Mouse (Mus musculus) intestine, embryonic 15.5 days (tissue): ENCODE measurements around the gene Lag3. TPM values are rescaled to one million over a fixed set of nuclear protein-coding genes. Genes with fewer than 3 reads are reported as not detected.
A peak's percentile ranks its signal among the peaks of the same experiment; 100 is the strongest.

Experiments
- ATAC-seq: fragments of 200-750 bp; cut with Nextera tagmentation; 2 replicates; pipeline ENCODE4 v1.8.0; 2017; ENCODE audit warnings: moderate TSS enrichment, moderate library complexity
- H3K27ac ChIP-seq: fragments of 300-500 bp; sonication (generic); 2 replicates; pipeline ENCODE4 v1.5.1; 2015; ENCODE audit warnings: mild to moderate bottlenecking, inconsistent platforms
- H3K27me3 ChIP-seq: fragments of 300-500 bp; sonication (generic); replicated peaks from 2 replicates; pipeline ENCODE4 v1.6.1; 2015; ENCODE audit warnings: inconsistent platforms
- H3K36me3 ChIP-seq: fragments of 300-500 bp; sonication (generic); 2 replicates; pipeline ENCODE4 v1.6.1; 2015; ENCODE audit warnings: inconsistent platforms
- H3K4me1 ChIP-seq: fragments of 300-500 bp; sonication (generic); replicated peaks from 2 replicates; pipeline ENCODE4 v1.6.1; 2015; ENCODE audit warnings: inconsistent platforms
- H3K4me2 ChIP-seq: fragments of 300-500 bp; sonication (generic); replicated peaks from 2 replicates; pipeline ENCODE4 v1.6.1; 2015; ENCODE audit warnings: mild to moderate bottlenecking, inconsistent platforms
- H3K4me3 ChIP-seq: fragments of 300-500 bp; sonication (generic); replicated peaks from 2 replicates; pipeline ENCODE4 v1.5.1; 2015; ENCODE audit warnings: inconsistent platforms
- H3K9ac ChIP-seq: fragments of 300-500 bp; sonication (generic); 2 replicates; pipeline ENCODE4 v1.6.1; 2015; ENCODE audit warnings: inconsistent platforms
- H3K9me3 ChIP-seq: fragments of 300-500 bp; sonication (generic); 2 replicates; pipeline ENCODE4 v1.6.1; 2016; ENCODE audit warnings: inconsistent platforms
- WGBS: fragments of 180-500 bp; shearing (Covaris S2); methylation state at CpG from one replicate; pipeline ENCODE4 v1.1.7; 2015; 5-methylcytosine and 5-hydroxymethylcytosine counted together
- polyA plus RNA-seq: library from polyadenylated mRNA; unstranded; fragments of >200 nt; fragmentation: Nextera tagmentation; extraction: Ambion mirVana; gene quantifications from 2 replicates; pipeline ENCODE4 v1.2.1, GENCODE M21; 2015

The Lag3 gene
- polyA plus RNA-seq, 1 experiment from 2014 or later = 2.2 TPM

GRCm38 (mm10) chr6:124918331-124918690, 6.8 kb upstream of the Lag3 start:
- peak overlapping the region; percentile 99 for H3K27ac ChIP-seq
- peak; percentile 0; the same call in 1 of the 2 replicates for ATAC-seq
- H3K9ac ChIP-seq = peak overlapping the region; percentile 99
- H3K36me3 ChIP-seq = peaks cover 13% of the 10 kb centered on the region
- peak overlapping the region; percentile 97 for H3K4me3 ChIP-seq
- H3K27me3 ChIP-seq = no peaks in the 10 kb centered on the region
- no peaks in the 10 kb centered on the region for H3K9me3 ChIP-seq
- H3K4me2 ChIP-seq = peak overlapping the region; percentile 89
- WGBS = 9% methylated on average over 7 of the region's 7 CpGs
- peaks cover 53% of the 10 kb centered on the region for H3K4me1 ChIP-seq

DNA sequence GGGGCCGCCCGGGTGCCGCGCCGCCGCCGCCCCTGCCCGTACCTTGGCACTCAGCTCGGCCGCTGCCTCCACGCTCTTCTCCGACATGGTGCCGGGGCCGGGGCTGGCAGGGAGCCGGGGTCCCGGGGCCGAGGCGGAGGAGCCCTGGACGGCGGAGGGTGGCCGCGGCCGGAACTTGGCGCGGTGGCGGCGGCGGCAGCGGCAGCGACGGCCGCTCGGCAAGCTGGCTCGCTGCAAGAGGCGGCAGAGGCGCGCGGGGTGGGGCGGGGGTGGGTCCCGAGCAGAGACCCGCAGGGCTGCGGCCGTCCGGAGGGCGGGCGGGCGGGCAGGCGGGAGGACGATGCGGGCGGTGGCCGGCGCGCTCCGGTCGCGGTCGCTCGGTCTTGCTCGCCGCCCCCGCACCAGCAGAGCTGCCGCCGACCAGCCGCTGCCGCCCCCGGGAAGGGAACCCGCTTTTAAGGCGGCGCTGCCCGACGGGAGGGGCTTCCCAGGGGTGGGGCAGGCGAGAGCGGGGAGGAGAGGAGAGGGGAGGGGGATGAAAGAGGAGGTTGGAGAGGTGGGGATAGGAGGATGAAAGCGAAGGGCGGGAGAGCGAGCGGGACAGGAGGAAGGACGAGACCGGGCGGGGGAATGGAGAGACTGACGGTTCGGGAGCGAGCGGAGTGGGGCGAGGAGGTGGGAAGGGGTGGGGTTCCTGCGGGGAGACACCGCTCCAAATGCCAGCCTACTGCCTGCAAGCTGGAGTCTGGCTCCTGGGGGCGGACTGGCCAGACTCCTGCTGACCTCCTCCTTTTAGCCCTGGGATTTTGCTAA, 6.2 kb upstream of the Lag3 start:
- H3K9ac ChIP-seq = peak overlapping the region; percentile 99
- H3K9me3 ChIP-seq = no peaks in the 10 kb centered on the region
- WGBS = under 1% methylated on average over 54 of the region's 89 CpGs
- peak; percentile 59 for ATAC-seq
- H3K27me3 ChIP-seq = no peaks in the 10 kb centered on the region
- peaks cover 53% of the 10 kb centered on the region for H3K4me1 ChIP-seq
- H3K4me3 ChIP-seq = peak overlapping the region; percentile 97
- H3K27ac ChIP-seq = peak overlapping the region; percentile 99
- H3K4me2 ChIP-seq = peak overlapping the region; percentile 89
- H3K36me3 ChIP-seq = peaks cover 13% of the 10 kb centered on the region

- Histone ChIP-seq H3K4me2 (peak overlapping the region; percentile 89), H3K4me3 (peak overlapping the region; percentile 97), H3K27me3 (no peaks in the 10 kb centered on the region), H3K9me3 (no peaks in the 10 kb centered on the region), H3K36me3 (peaks cover 13% of the 10 kb centered on the region), H3K4me1 (peaks cover 53% of the 10 kb centered on the region), H3K9ac (peak overlapping the region; percentile 99), H3K27ac (peak overlapping the region; percentile 99)
- WGBS = under 1% methylated on average over 53 of the region's 67 CpGs
- peak; percentile 67 for ATAC-seq
These were observed 5.4 kb upstream of the Lag3 start for GRCm38 (mm10) chr6:124916695-124917517.

DNA sequence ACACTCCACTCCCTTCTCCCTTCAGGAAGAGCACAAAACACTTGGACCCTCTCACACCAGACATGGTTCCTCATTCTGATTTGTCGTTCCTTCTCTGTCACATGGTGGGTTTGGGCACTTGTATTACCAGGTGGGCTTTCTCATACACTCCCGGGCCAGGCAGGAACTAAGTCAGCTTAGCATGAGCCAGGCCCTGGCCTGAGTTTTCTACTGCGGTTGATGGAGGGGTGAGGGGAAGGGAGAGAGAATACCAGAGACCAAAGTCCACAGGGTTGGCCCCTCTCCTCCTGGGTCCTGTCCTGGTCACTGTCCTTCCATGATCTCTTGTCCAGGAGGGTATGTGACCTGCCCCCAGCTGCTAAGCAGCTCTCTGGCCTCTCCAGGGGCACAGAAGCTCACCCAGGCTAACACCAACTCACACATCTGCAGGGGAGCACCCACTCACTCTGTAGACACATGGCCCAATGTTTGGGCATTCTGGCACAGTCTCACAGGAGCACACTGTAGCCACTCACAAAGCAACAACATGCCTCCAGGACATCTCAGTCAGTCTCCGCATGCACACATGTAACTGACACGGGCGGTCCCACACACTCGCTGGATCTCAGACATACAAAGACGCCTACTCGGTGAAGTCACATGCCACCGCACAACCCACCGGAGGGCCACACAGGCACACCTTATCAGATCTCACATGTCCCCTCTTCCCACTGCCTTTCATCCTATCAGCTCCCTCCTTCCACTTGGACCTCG, 4.6 kb upstream of the Lag3 start:
- H3K36me3 ChIP-seq = peaks cover 13% of the 10 kb centered on the region
- no peaks in the 10 kb centered on the region for H3K27me3 ChIP-seq
- H3K4me1 ChIP-seq = peaks cover 55% of the 10 kb centered on the region
- H3K27ac ChIP-seq = peak overlapping the region; percentile 99
- H3K9ac ChIP-seq = peak overlapping the region; percentile 99
- WGBS = 4% methylated on average over 12 of the region's 12 CpGs
- no peak for ATAC-seq
- H3K4me3 ChIP-seq = peak overlapping the region; percentile 97
- H3K4me2 ChIP-seq = peak overlapping the region; percentile 89
- H3K9me3 ChIP-seq = no peaks in the 10 kb centered on the region

- H3K4me1 ChIP-seq = peaks cover 50% of the 10 kb centered on the region
These were observed 3.8 kb upstream of the Lag3 start for GRCm38 (mm10) chr6:124915160-124915941.

DNA sequence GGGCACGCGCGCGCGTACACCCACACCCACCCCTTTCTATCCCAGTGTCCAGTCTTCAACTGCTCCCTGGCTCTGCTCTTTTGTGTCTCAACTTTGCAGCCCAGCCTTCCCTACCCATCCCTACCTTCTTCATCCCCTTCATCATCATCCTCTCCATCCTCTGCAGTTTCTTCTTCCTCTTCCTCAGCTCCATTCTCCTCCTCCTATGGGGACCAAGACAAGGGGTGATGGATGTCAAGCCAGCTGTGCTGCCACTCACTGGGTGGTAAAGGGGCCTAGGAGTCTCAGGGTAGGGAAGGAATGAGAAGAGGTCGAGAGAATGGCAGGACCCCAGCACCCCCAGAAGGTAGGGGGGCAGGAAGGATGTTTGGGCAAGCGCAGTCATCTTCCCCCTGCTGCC, 3.0 kb upstream of the Lag3 start:
- Histone ChIP-seq H3K4me2 (no peak overlapping the region; the same call in 1 of the 2 replicates), H3K9ac (no peak overlapping the region), H3K36me3 (peaks cover 13% of the 10 kb centered on the region), H3K27ac (no peak overlapping the region), H3K27me3 (0 out of 2 replicates have a peak, but pooled peaks cover 6% of the 10 kb centered on the region), H3K4me1 (peaks cover 52% of the 10 kb centered on the region), H3K4me3 (no peak overlapping the region), H3K9me3 (no peaks in the 10 kb centered on the region)
- no peak for ATAC-seq
- WGBS = 91% methylated on average over 7 of the region's 7 CpGs

More at GRCm38 (mm10) chr6:124915160-124915941, 3.8 kb upstream of the Lag3 start:
- peak overlapping the region; percentile 44; the same call in 1 of the 2 replicates for H3K27ac ChIP-seq
- peaks cover 13% of the 10 kb centered on the region for H3K36me3 ChIP-seq
- no peaks in the 10 kb centered on the region for H3K9me3 ChIP-seq
- H3K4me2 ChIP-seq = peak overlapping the region; percentile 89
- ATAC-seq = no peak
- 12% methylated on average over 21 of the region's 22 CpGs for WGBS
- peak overlapping the region; percentile 99 for H3K9ac ChIP-seq
- H3K27me3 ChIP-seq = no peaks in the 10 kb centered on the region
- peak overlapping the region; percentile 97 for H3K4me3 ChIP-seq

- Histone ChIP-seq H3K4me1 (peaks cover 47% of the 10 kb centered on the region), H3K27ac (peak overlapping the region; percentile 9; the same call in 1 of the 2 replicates)
These were observed 2.3 kb upstream of the Lag3 start for GRCm38 (mm10) chr6:124913721-124914285.

GRCm38 (mm10) chr6:124913214-124913613, 1.7 kb upstream of the Lag3 start:
- 0 out of 2 replicates have a peak overlapping the region, but pooled peaks have one; percentile 9 for H3K27ac ChIP-seq
- H3K9ac ChIP-seq = no peak overlapping the region
- 65% methylated on average over 6 of the region's 6 CpGs for WGBS

More at GRCm38 (mm10) chr6:124913721-124914285, 2.3 kb upstream of the Lag3 start:
- H3K9ac ChIP-seq = no peak overlapping the region
- ATAC-seq = no peak
- no peaks in the 10 kb centered on the region for H3K9me3 ChIP-seq
- H3K27me3 ChIP-seq = 0 out of 2 replicates have a peak, but pooled peaks cover 6% of the 10 kb centered on the region
- H3K4me3 ChIP-seq = no peak overlapping the region
- no peak overlapping the region for H3K4me2 ChIP-seq
- WGBS = 73% methylated on average over 14 of the region's 14 CpGs
- peaks cover 13% of the 10 kb centered on the region for H3K36me3 ChIP-seq

GRCm38 (mm10) chr6:124910032-124910431, 1.5 kb downstream of the Lag3 start:
- Histone ChIP-seq H3K9ac (peak overlapping the region; percentile 28; the same call in 1 of the 2 replicates), H3K36me3 (peaks cover 13% of the 10 kb centered on the region), H3K4me3 (peak overlapping the region; percentile 20; the same call in 1 of the 2 replicates), H3K27me3 (0 out of 2 replicates have a peak, but pooled peaks cover 6% of the 10 kb centered on the region), H3K4me1 (peaks cover 30% of the 10 kb centered on the region), H3K4me2 (peak overlapping the region; percentile 58), H3K27ac (no peak overlapping the region), H3K9me3 (no peaks in the 10 kb centered on the region)
- peak; percentile 57 for ATAC-seq
- WGBS = 4% methylated on average over 32 of the region's 32 CpGs

More at GRCm38 (mm10) chr6:124913214-124913613, 1.7 kb upstream of the Lag3 start:
- ATAC-seq = no peak
- no peak overlapping the region for H3K4me3 ChIP-seq
- H3K4me1 ChIP-seq = peaks cover 41% of the 10 kb centered on the region
- no peaks in the 10 kb centered on the region for H3K9me3 ChIP-seq
- 0 out of 2 replicates have a peak, but pooled peaks cover 6% of the 10 kb centered on the region for H3K27me3 ChIP-seq
- H3K4me2 ChIP-seq = no peak overlapping the region
- H3K36me3 ChIP-seq = peaks cover 13% of the 10 kb centered on the region

DNA sequence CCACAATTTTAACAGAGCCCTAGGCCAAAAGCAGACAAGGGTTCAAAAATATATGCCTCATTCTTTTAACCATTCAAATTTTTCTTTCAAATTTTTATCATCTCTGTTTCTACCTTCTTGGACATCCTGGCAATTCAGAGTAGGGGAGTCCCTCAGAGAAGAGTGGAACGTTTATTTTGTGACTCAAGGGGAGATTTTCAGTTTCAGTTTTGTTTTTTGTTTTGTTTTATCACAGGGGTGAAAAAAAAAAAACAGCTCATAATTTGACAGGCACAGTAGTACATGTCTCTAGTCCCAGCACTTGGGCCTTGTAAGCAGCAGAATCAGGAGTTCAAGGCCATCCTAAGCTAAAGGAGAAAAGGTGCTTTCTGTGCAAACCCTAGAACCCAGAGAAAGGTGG, 3.7 kb downstream of the Lag3 start:
- Histone ChIP-seq H3K36me3 (no peaks in the 10 kb centered on the region), H3K4me1 (peaks cover 23% of the 10 kb centered on the region), H3K9ac (no peak overlapping the region), H3K27ac (no peak overlapping the region), H3K27me3 (0 out of 2 replicates have a peak, but pooled peaks cover 6% of the 10 kb centered on the region), H3K9me3 (no peaks in the 10 kb centered on the region), H3K4me3 (no peak overlapping the region), H3K4me2 (no peak overlapping the region)
- 68% methylated on average over 1 of the region's 1 CpGs for WGBS
- ATAC-seq = no peak
